Mouse (Mus musculus) kidney, postnatal 14 days (tissue): Measurements from ENCODE around the gene Rpl39.

Source experiments
- DNase-seq: peaks from one replicate; pipeline ENCODE4 v3.0.0; 2022; ENCODE audit warnings: mixed read lengths

The Rpl39 gene

DNA sequence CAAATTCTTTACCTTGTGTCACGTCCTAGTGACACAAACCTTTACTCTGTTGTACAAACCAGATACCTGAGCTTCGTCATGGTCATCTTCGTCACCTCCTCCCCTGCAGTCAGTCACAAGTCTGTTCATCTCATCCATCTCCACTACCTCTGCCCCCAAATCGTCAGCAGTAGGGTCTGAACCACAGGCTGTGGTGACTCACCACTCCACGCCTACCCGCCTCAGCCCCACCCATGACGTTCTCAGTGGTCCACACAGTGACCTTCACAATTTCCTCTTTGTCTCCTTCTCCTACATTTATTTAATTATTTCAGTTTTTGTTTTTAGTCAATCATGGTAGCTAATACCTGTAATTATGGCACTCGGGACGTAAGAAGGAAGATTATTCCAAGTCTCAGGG, 21.3 kb downstream of the Rpl39 start:
- no peak for DNase-seq

DNA sequence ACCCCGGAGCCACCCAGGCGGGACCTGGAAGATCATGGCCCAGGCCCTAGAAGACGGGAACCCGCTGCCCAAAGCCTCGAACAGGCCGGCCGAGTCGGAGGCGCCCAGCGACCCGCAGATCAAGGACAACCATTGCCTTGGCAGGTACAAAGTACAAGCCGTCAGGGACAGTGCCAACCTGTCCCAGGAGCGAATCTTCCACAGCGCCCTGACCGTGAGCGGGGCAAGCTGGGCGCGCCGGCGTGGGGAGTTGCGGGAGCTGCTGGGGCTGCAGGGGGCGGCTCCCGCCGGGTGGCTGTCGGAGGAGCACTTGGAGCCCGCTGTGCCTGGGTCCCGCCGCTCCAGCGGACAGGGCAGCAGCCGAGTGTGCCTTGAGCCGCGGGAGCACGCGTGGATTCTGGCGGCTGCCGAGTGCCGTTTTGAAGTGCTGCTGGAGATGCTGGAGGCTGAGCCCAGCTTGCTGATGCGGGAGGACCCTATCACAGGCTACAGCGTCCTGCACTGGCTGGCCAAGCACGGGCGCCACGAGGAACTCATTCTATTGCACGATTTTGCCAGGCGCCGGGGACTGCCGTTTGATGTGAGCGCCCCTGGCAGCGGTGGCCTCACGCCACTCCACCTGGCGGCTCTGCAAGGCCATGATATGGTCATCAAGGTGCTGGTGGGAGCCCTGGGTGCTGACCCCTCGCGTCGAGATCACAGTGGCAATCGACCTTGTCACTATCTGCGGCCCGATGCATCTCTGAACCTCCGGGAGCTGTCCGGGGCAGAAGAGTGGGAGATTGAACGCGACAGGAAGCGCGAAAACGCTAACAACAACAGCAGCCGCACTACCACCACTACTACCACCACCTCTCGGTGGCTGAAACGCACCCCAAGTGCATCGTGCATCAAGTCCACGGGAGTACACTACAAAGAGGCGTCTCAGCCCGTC, 36.0 kb downstream of the Rpl39 start:
- DNase-seq: peak; percentile 3

DNA sequence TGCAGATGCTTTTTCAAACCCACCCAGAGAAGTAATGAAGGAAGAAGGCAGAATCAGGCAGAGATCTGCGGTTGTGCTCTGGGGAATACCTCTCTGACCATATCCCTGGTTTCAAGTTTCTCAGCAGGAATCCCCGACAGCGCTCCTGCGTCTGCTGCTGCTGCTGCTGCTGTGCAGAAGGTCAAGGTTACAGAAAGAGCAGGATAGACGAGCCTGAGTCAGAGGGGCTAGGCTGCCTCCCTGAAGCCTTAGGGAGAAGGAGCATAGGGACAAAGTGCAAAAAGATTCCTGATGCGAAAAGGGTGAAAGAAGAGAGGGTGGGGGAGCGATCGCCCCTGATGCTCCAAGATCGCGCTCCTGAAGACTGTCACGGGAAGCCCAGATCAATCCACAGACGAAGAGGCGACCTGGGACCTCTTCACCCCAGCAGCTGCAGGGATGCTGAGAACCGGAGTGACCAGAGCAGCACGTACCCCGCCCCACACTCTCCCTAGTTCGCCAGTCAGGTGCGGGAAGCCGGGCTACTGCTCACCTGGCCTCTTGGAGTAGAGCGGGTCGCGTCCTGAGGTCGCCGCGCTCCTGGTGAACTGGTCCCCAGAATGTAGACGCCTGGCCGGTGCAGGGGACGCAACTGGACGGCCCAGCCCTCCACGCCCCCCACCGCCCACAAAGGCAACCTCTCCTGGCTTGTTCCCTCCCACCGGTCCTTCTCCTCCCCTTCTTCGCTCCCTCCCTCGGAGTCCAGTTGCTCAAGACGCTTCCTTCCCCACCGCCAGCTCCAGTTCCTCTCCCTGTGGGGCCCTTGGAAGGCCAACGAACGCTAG, 36.9 kb downstream of the Rpl39 start, which contains the start of gene Sowahd:
Gene Sowahd, plus strand, starts transcription at position 780 of the 824 bp plus-strand sequence.
- DNase-seq: peak; percentile 5

DNA sequence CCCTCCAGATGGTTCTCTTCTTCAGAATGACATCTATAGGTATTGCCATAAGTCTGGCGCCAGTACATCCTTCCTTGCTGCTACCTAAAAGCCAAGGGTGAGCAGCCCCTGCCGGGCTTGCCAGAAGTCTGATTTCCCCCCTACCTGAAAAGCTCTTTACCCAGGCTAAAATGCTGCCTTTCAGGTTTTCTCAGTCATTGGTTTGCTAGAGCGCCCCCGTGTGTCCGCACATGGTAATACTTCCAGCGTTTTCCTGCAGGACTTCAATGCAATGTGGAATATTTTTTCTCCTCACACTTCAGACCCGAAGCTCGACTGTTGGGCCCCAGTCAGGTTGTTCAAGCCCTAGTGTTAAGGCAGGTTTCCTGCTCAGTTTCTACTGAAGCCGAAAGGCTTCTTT, 42.5 kb downstream of the Rpl39 start:
- peak; percentile 45 for DNase-seq
